Mouse (Mus musculus) neural tube, embryonic 14.5 days (tissue): Measurements from ENCODE around the gene Sfi1. TPM values are rescaled to one million over a fixed set of nuclear protein-coding genes. Genes with fewer than 3 reads are reported as not detected.
"Not testable (repeated sequence)": the region's sequence is repeated elsewhere in the genome, so short reads cannot be mapped to it uniquely, and the experiment has no call there.

ENCODE experiments used
- ATAC-seq: fragments of 200-750 bp; cut with Nextera tagmentation; 2 replicates; pipeline ENCODE4 v1.8.0; 2017; ENCODE audit warnings: low read depth, mild to moderate bottlenecking, moderate TSS enrichment, moderate library complexity
- H3K27ac ChIP-seq: fragments of 300-500 bp; sonication (generic); 2 replicates; pipeline ENCODE4 v1.5.1; 2014; ENCODE audit warnings: low read depth, mild to moderate bottlenecking, control low read depth, low read length, moderate library complexity, mixed read lengths
- H3K27me3 ChIP-seq: fragments of 300-500 bp; sonication (generic); 2 replicates; pipeline ENCODE4 v1.6.1; 2014; ENCODE audit warnings: low read length; ENCODE audit not compliant: control insufficient read depth, insufficient read depth
- H3K36me3 ChIP-seq: fragments of 300-500 bp; sonication (generic); 2 replicates; pipeline ENCODE4 v1.6.1; 2014; ENCODE audit warnings: low read length, mixed read lengths; ENCODE audit not compliant: control insufficient read depth, insufficient read depth
- H3K4me1 ChIP-seq: fragments of 300-500 bp; sonication (generic); 2 replicates; pipeline ENCODE4 v1.6.1; 2014; ENCODE audit warnings: low read length; ENCODE audit not compliant: control insufficient read depth, insufficient read depth
- H3K4me2 ChIP-seq: fragments of 300-500 bp; sonication (generic); 2 replicates; pipeline ENCODE4 v1.6.1; 2014; ENCODE audit warnings: mild to moderate bottlenecking, low read depth, low read length, control low read depth
- H3K4me3 ChIP-seq: fragments of 300-500 bp; sonication (generic); 2 replicates; pipeline ENCODE4 v1.5.1; 2014; ENCODE audit warnings: low read depth, low read length, control low read depth, mixed read lengths
- H3K9ac ChIP-seq: fragments of 300-500 bp; sonication (generic); replicated peaks from 2 replicates; pipeline ENCODE4 v1.6.1; 2014; ENCODE audit warnings: low read depth, mild to moderate bottlenecking, control low read depth, low read length, mixed read lengths
- H3K9me3 ChIP-seq: fragments of 300-500 bp; sonication (generic); 2 replicates; pipeline ENCODE4 v1.6.1; 2016; ENCODE audit warnings: low read length; ENCODE audit not compliant: control insufficient read depth
- WGBS: fragments of 180-500 bp; shearing (Covaris S2); extraction: QIAGEN DNeasy Blood & Tissue Kit; methylation state at CpG from one replicate; pipeline ENCODE4 v1.1.7; 2014; 5-methylcytosine and 5-hydroxymethylcytosine counted together
- polyA plus RNA-seq: library from polyadenylated mRNA; unstranded; fragments of >200 nt; fragmentation: Nextera tagmentation; extraction: Ambion mirVana; gene quantifications from 2 replicates; pipeline ENCODE4 v1.2.1, GENCODE M21; 2014

Sfi1 gene
- polyA plus RNA-seq, 1 experiment from 2014 or later: 12.8 TPM

GRCm38 (mm10) chr11:3166321-3166720, 26.9 kb downstream of the Sfi1 start:
- not testable (repeated sequence) for ATAC-seq, H3K9ac ChIP-seq, H3K9me3 ChIP-seq, H3K4me1 ChIP-seq, H3K4me3 ChIP-seq, H3K27me3 ChIP-seq, H3K36me3 ChIP-seq, H3K27ac ChIP-seq, H3K4me2 ChIP-seq

- H3K9ac ChIP-seq, H3K36me3 ChIP-seq, H3K4me2 ChIP-seq, H3K27ac ChIP-seq, H3K27me3 ChIP-seq, H3K4me1 ChIP-seq, H3K4me3 ChIP-seq, H3K9me3 ChIP-seq: not testable (repeated sequence)
- WGBS: 93% methylated on average over 3 of the region's 5 CpGs
- ATAC-seq: peak; percentile 36; the same call in 1 of the 2 replicates
These were observed 28.0 kb downstream of the Sfi1 start for GRCm38 (mm10) chr11:3165210-3165782.

GRCm38 (mm10) chr11:3163661-3164060, 29.6 kb downstream of the Sfi1 start:
- not testable (repeated sequence) for H3K9ac ChIP-seq, H3K4me1 ChIP-seq, H3K9me3 ChIP-seq, H3K4me3 ChIP-seq, H3K27ac ChIP-seq, H3K4me2 ChIP-seq, H3K27me3 ChIP-seq, H3K36me3 ChIP-seq, ATAC-seq
- 72% methylated on average over 3 of the region's 3 CpGs for WGBS

GRCm38 (mm10) chr11:3163122-3163521, 30.1 kb downstream of the Sfi1 start:
- H3K36me3 ChIP-seq, H3K4me2 ChIP-seq, H3K9me3 ChIP-seq, H3K4me1 ChIP-seq, H3K27me3 ChIP-seq, H3K4me3 ChIP-seq, H3K9ac ChIP-seq, H3K27ac ChIP-seq, ATAC-seq: not testable (repeated sequence)
- 89% methylated on average over 2 of the region's 2 CpGs for WGBS

GRCm38 (mm10) chr11:3162236-3162897, 30.9 kb downstream of the Sfi1 start:
- H3K4me1 ChIP-seq, H3K27ac ChIP-seq, H3K4me2 ChIP-seq, H3K9ac ChIP-seq, H3K36me3 ChIP-seq, H3K27me3 ChIP-seq, H3K9me3 ChIP-seq, H3K4me3 ChIP-seq: not testable (repeated sequence)
- peak; percentile 47 for ATAC-seq
- 69% methylated on average over 5 of the region's 5 CpGs for WGBS

GRCm38 (mm10) chr11:3161370-3161769, 31.9 kb downstream of the Sfi1 start:
- 65% methylated on average over 1 of the region's 2 CpGs for WGBS
- not testable (repeated sequence) for H3K27ac ChIP-seq, H3K4me2 ChIP-seq, H3K36me3 ChIP-seq, H3K4me1 ChIP-seq, H3K27me3 ChIP-seq, H3K9ac ChIP-seq, ATAC-seq, H3K4me3 ChIP-seq, H3K9me3 ChIP-seq

GRCm38 (mm10) chr11:3158800-3159199, 34.5 kb downstream of the Sfi1 start:
- not testable (repeated sequence) for H3K9me3 ChIP-seq, H3K27me3 ChIP-seq, H3K9ac ChIP-seq, H3K36me3 ChIP-seq, H3K4me2 ChIP-seq, H3K4me1 ChIP-seq, ATAC-seq, H3K27ac ChIP-seq, H3K4me3 ChIP-seq
- WGBS: 95% methylated on average over 4 of the region's 4 CpGs

- 95% methylated on average over 6 of the region's 6 CpGs for WGBS
- H3K27ac ChIP-seq, H3K4me1 ChIP-seq, H3K36me3 ChIP-seq, H3K9ac ChIP-seq, H3K9me3 ChIP-seq, H3K27me3 ChIP-seq, H3K4me3 ChIP-seq, H3K4me2 ChIP-seq, ATAC-seq: not testable (repeated sequence)
These were observed 35.3 kb downstream of the Sfi1 start for GRCm38 (mm10) chr11:3157996-3158395.

GRCm38 (mm10) chr11:3156991-3157390, 36.3 kb downstream of the Sfi1 start:
- H3K9ac ChIP-seq, H3K4me1 ChIP-seq, H3K4me2 ChIP-seq, H3K27me3 ChIP-seq, H3K4me3 ChIP-seq, H3K36me3 ChIP-seq, H3K9me3 ChIP-seq, H3K27ac ChIP-seq, ATAC-seq: not testable (repeated sequence)
- WGBS: 92% methylated on average over 2 of the region's 3 CpGs
